Mouse (Mus musculus): Measurements from ENCODE around the gene Gopc. TPM values are rescaled to one million over a fixed set of nuclear protein-coding genes. Genes with fewer than 3 reads are reported as not detected.
A peak's percentile ranks its signal among the peaks of the same experiment; 100 is the strongest.

Gopc gene
- total RNA-seq (2015; ENCODE audit: low replicate concordance) (2.1 and 2.9 TPM in 2 replicates), total RNA-seq (2017; ENCODE audit: low replicate concordance) (1.4 and 15.9 TPM in 2 replicates)

GRCm38 (mm10) chr10:52381845-52382591 lies at the start of gene Gopc:
Gene Gopc, minus strand, starts transcription at chr10:52382124.
- peak; percentile 98 for ATAC-seq (replicated peaks; ENCODE audit: low FRiP score, poor library complexity, severe bottlenecking)

- no peak for ATAC-seq (replicated peaks; ENCODE audit: low FRiP score, poor library complexity, severe bottlenecking)
These were observed 49.0 kb upstream of the Gopc start for GRCm38 (mm10) chr10:52430953-52431352.

GRCm38 (mm10) chr10:52427634-52428415 lies 45.9 kb upstream of the Gopc start:
- ATAC-seq (replicated peaks; ENCODE audit: low FRiP score, poor library complexity, severe bottlenecking) = no peak

GRCm38 (mm10) chr10:52426314-52426980 lies 44.5 kb upstream of the Gopc start:
- no peak for ATAC-seq (replicated peaks; ENCODE audit: low FRiP score, poor library complexity, severe bottlenecking)

- no peak for ATAC-seq (replicated peaks; ENCODE audit: low FRiP score, poor library complexity, severe bottlenecking)
These were observed 41.2 kb upstream of the Gopc start for GRCm38 (mm10) chr10:52423097-52423496.

- ATAC-seq (replicated peaks; ENCODE audit: low FRiP score, poor library complexity, severe bottlenecking) = no peak
These were observed 39.8 kb upstream of the Gopc start for GRCm38 (mm10) chr10:52421716-52422115.

GRCm38 (mm10) chr10:52420526-52420925 lies 38.6 kb upstream of the Gopc start:
- ATAC-seq (replicated peaks; ENCODE audit: low FRiP score, poor library complexity, severe bottlenecking) = no peak

GRCm38 (mm10) chr10:52419402-52419801 lies 37.5 kb upstream of the Gopc start:
- no peak for ATAC-seq (replicated peaks; ENCODE audit: low FRiP score, poor library complexity, severe bottlenecking)

- ATAC-seq (replicated peaks; ENCODE audit: low FRiP score, poor library complexity, severe bottlenecking) = no peak
These were observed 37.0 kb upstream of the Gopc start for GRCm38 (mm10) chr10:52418931-52419330.

- peak; percentile 5; the same call in 1 of the 2 replicates for ATAC-seq (replicated peaks; ENCODE audit: low FRiP score, poor library complexity, severe bottlenecking)
These were observed 36.3 kb upstream of the Gopc start for GRCm38 (mm10) chr10:52417998-52418860.

GRCm38 (mm10) chr10:52417299-52417997 lies 35.5 kb upstream of the Gopc start, which contains the start of gene Nus1:
Gene Nus1, plus strand, starts transcription at chr10:52417547.
- ATAC-seq (replicated peaks; ENCODE audit: low FRiP score, poor library complexity, severe bottlenecking) = peak; percentile 100

GRCm38 (mm10) chr10:52416458-52416857 lies 34.5 kb upstream of the Gopc start:
- ATAC-seq (replicated peaks; ENCODE audit: low FRiP score, poor library complexity, severe bottlenecking) = no peak

- no peak for ATAC-seq (replicated peaks; ENCODE audit: low FRiP score, poor library complexity, severe bottlenecking)
These were observed 33.1 kb upstream of the Gopc start for GRCm38 (mm10) chr10:52415020-52415419.

GRCm38 (mm10) chr10:52407526-52407925 lies 25.6 kb upstream of the Gopc start:
- ATAC-seq (replicated peaks; ENCODE audit: low FRiP score, poor library complexity, severe bottlenecking) = no peak

- ATAC-seq (replicated peaks; ENCODE audit: low FRiP score, poor library complexity, severe bottlenecking) = no peak
These were observed 23.2 kb upstream of the Gopc start for GRCm38 (mm10) chr10:52405160-52405559.

GRCm38 (mm10) chr10:52399722-52400121 lies 17.8 kb upstream of the Gopc start:
- no peak for ATAC-seq (replicated peaks; ENCODE audit: low FRiP score, poor library complexity, severe bottlenecking)

- ATAC-seq (replicated peaks; ENCODE audit: low FRiP score, poor library complexity, severe bottlenecking) = no peak
These were observed 16.8 kb upstream of the Gopc start for GRCm38 (mm10) chr10:52398715-52399114.

- no peak for ATAC-seq (replicated peaks; ENCODE audit: low FRiP score, poor library complexity, severe bottlenecking)
These were observed 14.7 kb upstream of the Gopc start for GRCm38 (mm10) chr10:52396647-52397046.

- no peak for ATAC-seq (replicated peaks; ENCODE audit: low FRiP score, poor library complexity, severe bottlenecking)
These were observed 9.3 kb upstream of the Gopc start for GRCm38 (mm10) chr10:52391208-52391607.

Measured in erythroblast, adult 5-6 weeks (primary cell).